Mouse (Mus musculus) brain, embryonic 14.5 days (tissue): ENCODE data around the gene Ufc1.

Experiments
- CTCF ChIP-seq: fragments of 200-500 bp; IDR thresholded peaks from 2 replicates; pipeline ENCODE4 v1.5.1; 2012; ENCODE audit warnings: inconsistent platforms, mild to moderate bottlenecking, moderate library complexity, borderline replicate concordance; ENCODE audit not compliant: insufficient read depth, insufficient read length; ENCODE audit errors: extremely low read depth
- POLR2A ChIP-seq: fragments of 200-500 bp; IDR thresholded peaks from 2 replicates; pipeline ENCODE4 v1.6.1; 2012; ENCODE audit warnings: mild to moderate bottlenecking, inconsistent platforms, borderline replicate concordance; ENCODE audit not compliant: poor library complexity, insufficient read depth, insufficient read length, severe bottlenecking; ENCODE audit errors: extremely low read depth

- TF ChIP-seq POLR2A (no peak), CTCF (no peak)
Measured at GRCm38 (mm10) chr1:171322012-171322411, 27.2 kb upstream of the Ufc1 start.
